Mouse (Mus musculus): Measurements from ENCODE around the gene Lmf2. TPM values are rescaled to one million over a fixed set of nuclear protein-coding genes. Genes with fewer than 3 reads are reported as not detected.

Gene Lmf2
- total RNA-seq, 1 experiment from 2014 or later, result 17.2 TPM

- no peak for ATAC-seq (replicated peaks in 1 of 2; ENCODE audit: insufficient read depth in 1 of 2, low FRiP score in 2 of 2, low TSS enrichment in 1 of 2, low read depth in 1 of 2, poor library complexity in 2 of 2, severe bottlenecking in 2 of 2)
These were observed 19.0 kb downstream of the Lmf2 start for GRCm38 (mm10) chr15:89336422-89336821.

GRCm38 (mm10) chr15:89334774-89335537 is 20.5 kb downstream of the Lmf2 start:
- no peak for ATAC-seq (replicated peaks in 1 of 2; ENCODE audit: insufficient read depth in 1 of 2, low FRiP score in 2 of 2, low TSS enrichment in 1 of 2, low read depth in 1 of 2, poor library complexity in 2 of 2, severe bottlenecking in 2 of 2)

- no peak for ATAC-seq (replicated peaks in 1 of 2; ENCODE audit: insufficient read depth in 1 of 2, low FRiP score in 2 of 2, low TSS enrichment in 1 of 2, low read depth in 1 of 2, poor library complexity in 2 of 2, severe bottlenecking in 2 of 2)
These were observed 21.2 kb downstream of the Lmf2 start, which contains the start of gene Miox for GRCm38 (mm10) chr15:89334271-89334670. TSS of gene Miox (plus strand) at chr15:89334398.

- no peak for ATAC-seq (replicated peaks in 1 of 2; ENCODE audit: insufficient read depth in 1 of 2, low FRiP score in 2 of 2, low TSS enrichment in 1 of 2, low read depth in 1 of 2, poor library complexity in 2 of 2, severe bottlenecking in 2 of 2)
These were observed 29.0 kb downstream of the Lmf2 start for GRCm38 (mm10) chr15:89326441-89326840.

GRCm38 (mm10) chr15:89323656-89324055 is 31.8 kb downstream of the Lmf2 start:
- ATAC-seq (replicated peaks in 1 of 2; ENCODE audit: insufficient read depth in 1 of 2, low FRiP score in 2 of 2, low TSS enrichment in 1 of 2, low read depth in 1 of 2, poor library complexity in 2 of 2, severe bottlenecking in 2 of 2), result peak; percentile 70 to 76

- no peak for ATAC-seq (replicated peaks in 1 of 2; ENCODE audit: insufficient read depth in 1 of 2, low FRiP score in 2 of 2, low TSS enrichment in 1 of 2, low read depth in 1 of 2, poor library complexity in 2 of 2, severe bottlenecking in 2 of 2)
These were observed 32.6 kb downstream of the Lmf2 start, which contains the start of gene Adm2 for GRCm38 (mm10) chr15:89322670-89323522. TSS of gene Adm2 (plus strand) at chr15:89322720.

GRCm38 (mm10) chr15:89321264-89321663 is 34.2 kb downstream of the Lmf2 start:
- no peak for ATAC-seq (replicated peaks in 1 of 2; ENCODE audit: insufficient read depth in 1 of 2, low FRiP score in 2 of 2, low TSS enrichment in 1 of 2, low read depth in 1 of 2, poor library complexity in 2 of 2, severe bottlenecking in 2 of 2)

- no peak for ATAC-seq (replicated peaks in 1 of 2; ENCODE audit: insufficient read depth in 1 of 2, low FRiP score in 2 of 2, low TSS enrichment in 1 of 2, low read depth in 1 of 2, poor library complexity in 2 of 2, severe bottlenecking in 2 of 2)
These were observed 39.3 kb downstream of the Lmf2 start for GRCm38 (mm10) chr15:89316146-89316545.

- peak; percentile 96 to 98 for ATAC-seq (replicated peaks in 1 of 2; ENCODE audit: insufficient read depth in 1 of 2, low FRiP score in 2 of 2, low TSS enrichment in 1 of 2, low read depth in 1 of 2, poor library complexity in 2 of 2, severe bottlenecking in 2 of 2)
These were observed 40.2 kb downstream of the Lmf2 start, which contains the start of gene Sbf1 for GRCm38 (mm10) chr15:89315190-89315731. TSS of gene Sbf1 (minus strand) at chr15:89315311.

- no peak for ATAC-seq (replicated peaks in 1 of 2; ENCODE audit: insufficient read depth in 1 of 2, low FRiP score in 2 of 2, low TSS enrichment in 1 of 2, low read depth in 1 of 2, poor library complexity in 2 of 2, severe bottlenecking in 2 of 2)
These were observed 40.8 kb downstream of the Lmf2 start for GRCm38 (mm10) chr15:89314511-89315189.

GRCm38 (mm10) chr15:89314107-89314506 is 41.4 kb downstream of the Lmf2 start:
- no peak for ATAC-seq (replicated peaks in 1 of 2; ENCODE audit: insufficient read depth in 1 of 2, low FRiP score in 2 of 2, low TSS enrichment in 1 of 2, low read depth in 1 of 2, poor library complexity in 2 of 2, severe bottlenecking in 2 of 2)

GRCm38 (mm10) chr15:89313359-89313758 is 42.1 kb downstream of the Lmf2 start:
- no peak for ATAC-seq (replicated peaks in 1 of 2; ENCODE audit: insufficient read depth in 1 of 2, low FRiP score in 2 of 2, low TSS enrichment in 1 of 2, low read depth in 1 of 2, poor library complexity in 2 of 2, severe bottlenecking in 2 of 2)

GRCm38 (mm10) chr15:89309962-89310498 is 45.4 kb downstream of the Lmf2 start:
- peak; percentile 78 to 81 for ATAC-seq (replicated peaks in 1 of 2; ENCODE audit: insufficient read depth in 1 of 2, low FRiP score in 2 of 2, low TSS enrichment in 1 of 2, low read depth in 1 of 2, poor library complexity in 2 of 2, severe bottlenecking in 2 of 2)

- no peak for ATAC-seq (replicated peaks in 1 of 2; ENCODE audit: insufficient read depth in 1 of 2, low FRiP score in 2 of 2, low TSS enrichment in 1 of 2, low read depth in 1 of 2, poor library complexity in 2 of 2, severe bottlenecking in 2 of 2)
These were observed 46.9 kb downstream of the Lmf2 start for GRCm38 (mm10) chr15:89308406-89309139.

GRCm38 (mm10) chr15:89307461-89307860 is 48.0 kb downstream of the Lmf2 start:
- ATAC-seq (replicated peaks in 1 of 2; ENCODE audit: insufficient read depth in 1 of 2, low FRiP score in 2 of 2, low TSS enrichment in 1 of 2, low read depth in 1 of 2, poor library complexity in 2 of 2, severe bottlenecking in 2 of 2), result no peak

GRCm38 (mm10) chr15:89305966-89306365 is 49.5 kb downstream of the Lmf2 start:
- no peak for ATAC-seq (replicated peaks in 1 of 2; ENCODE audit: insufficient read depth in 1 of 2, low FRiP score in 2 of 2, low TSS enrichment in 1 of 2, low read depth in 1 of 2, poor library complexity in 2 of 2, severe bottlenecking in 2 of 2)
